Mouse (Mus musculus) liver, embryonic 14.5 days (tissue): Measurements from ENCODE around the gene Stx12. TPM values are rescaled to one million over a fixed set of nuclear protein-coding genes. Genes with fewer than 3 reads are reported as not detected.

ENCODE experiments used
- ATAC-seq: fragments of 200-750 bp; cut with Nextera tagmentation; 2 replicates; pipeline ENCODE4 v1.8.0; 2017; ENCODE audit warnings: moderate number of reproducible peaks, mild to moderate bottlenecking, moderate library complexity; ENCODE audit not compliant: insufficient read depth
- DNase-seq, 3 experiments: peaks; one replicate each; pipeline ENCODE4 v3.0.0-alpha.2; 2012 to 2013; ENCODE audit warnings: low read depth in 3 of 3, low spot score in 3 of 3
- H3K27ac ChIP-seq: fragments of 300-500 bp; sonication (generic); 2 replicates; pipeline ENCODE4 v1.5.1; 2014; ENCODE audit warnings: moderate library complexity, mild to moderate bottlenecking, control low read depth, inconsistent platforms
- H3K27me3 ChIP-seq: fragments of 300-500 bp; sonication (generic); 2 replicates; pipeline ENCODE4 v1.6.1; 2014; ENCODE audit warnings: mild to moderate bottlenecking, low read length, moderate library complexity; ENCODE audit not compliant: control insufficient read depth, insufficient read depth
- H3K36me3 ChIP-seq: fragments of 300-500 bp; sonication (generic); replicated peaks from 2 replicates; pipeline ENCODE4 v1.6.1; 2014; ENCODE audit warnings: low read depth; ENCODE audit not compliant: control insufficient read depth, insufficient read depth
- H3K4me1 ChIP-seq, 2 experiments: fragments of 200-500 bp in 1 of 2; fragments of 300-500 bp in 1 of 2; sonication (generic) in 1 of 2; replicated peaks; 2 replicates each; pipeline ENCODE4 v1.6.1; 2012 to 2014; ENCODE audit warnings: antibody characterized with exemption in 1 of 2, inconsistent platforms in 1 of 2, low read length in 1 of 2; ENCODE audit not compliant: control insufficient read depth in 2 of 2, insufficient read depth in 2 of 2
- H3K4me2 ChIP-seq: fragments of 300-500 bp; sonication (generic); 2 replicates; pipeline ENCODE4 v1.6.1; 2014; ENCODE audit warnings: low read depth, mild to moderate bottlenecking, control low read depth, moderate library complexity
- H3K4me3 ChIP-seq, 2 experiments: fragments of 200-500 bp in 1 of 2; fragments of 300-500 bp in 1 of 2; sonication (generic) in 1 of 2; 2 replicates each; pipeline ENCODE4 v1.5.1; 2012 to 2014; ENCODE audit warnings: low read depth in 2 of 2, low read length in 2 of 2, mild to moderate bottlenecking in 2 of 2, control low read depth in 1 of 2, inconsistent platforms in 1 of 2, moderate library complexity in 1 of 2; ENCODE audit not compliant: insufficient read depth in 1 of 2
- H3K9ac ChIP-seq: fragments of 300-500 bp; sonication (generic); replicated peaks from 2 replicates; pipeline ENCODE4 v1.6.1; 2014; ENCODE audit warnings: mild to moderate bottlenecking, control low read depth, moderate library complexity
- H3K9me3 ChIP-seq: fragments of 300-500 bp; sonication (generic); 2 replicates; pipeline ENCODE4 v1.6.1; 2016; ENCODE audit warnings: low read length, mixed read lengths; ENCODE audit not compliant: control insufficient read depth
- CTCF ChIP-seq: IDR thresholded peaks from 2 replicates; pipeline ENCODE4 v1.5.1; 2016; ENCODE audit warnings: antibody characterized with exemption, low read depth, control low read depth
- EP300 ChIP-seq: IDR thresholded peaks from 2 replicates; pipeline ENCODE4 v1.6.1; 2016; ENCODE audit warnings: antibody characterized with exemption, low read depth
- WGBS: fragments of 180-500 bp; shearing (Covaris S2); extraction: QIAGEN DNeasy Blood & Tissue Kit; methylation state at CpG from one replicate; pipeline ENCODE4 v1.1.7; 2014; ENCODE audit not compliant: insufficient replicate concordance; 5-methylcytosine and 5-hydroxymethylcytosine counted together
- polyA plus RNA-seq, 2 experiments: library from polyadenylated mRNA; depleted of rRNA in 1 of 2; stranded (reverse) in 1 of 2; unstranded in 1 of 2; fragments of >200 nt; fragmentation: Nextera tagmentation in 1 of 2; extraction: Ambion mirVana in 1 of 2; gene quantifications; 2 replicates each; pipeline versions ENCODE4 v1.2.1 to v1.2.3; 2012 to 2014

The Stx12 gene
- polyA plus RNA-seq, 2 experiments, result 12.9 to 16.9 TPM

GRCm38 (mm10) chr4:132818442-132818841 is 65.9 kb downstream of the Stx12 start:
- DNase-seq (no peak), ATAC-seq (no peak)
- Histone ChIP-seq H3K27me3 (no peaks in the 10 kb centered on the region), H3K9ac (no peak overlapping the region), H3K9me3 (no peaks in the 10 kb centered on the region), H3K4me2 (no peak overlapping the region), H3K27ac (no peak overlapping the region), H3K4me3 (no peak overlapping the region), H3K4me1 (no peaks in the 10 kb centered on the region), H3K36me3 (no peaks in the 10 kb centered on the region)
- TF ChIP-seq EP300, result no peak
- peak; percentile 41 for TF ChIP-seq CTCF
- 49% methylated on average over 2 of the region's 2 CpGs for WGBS

GRCm38 (mm10) chr4:132816855-132817254 is 67.5 kb downstream of the Stx12 start:
- Histone ChIP-seq H3K27me3 (no peaks in the 10 kb centered on the region), H3K4me2 (no peak overlapping the region), H3K9ac (no peak overlapping the region), H3K4me1 (no peaks in the 10 kb centered on the region), H3K9me3 (no peaks in the 10 kb centered on the region), H3K36me3 (no peaks in the 10 kb centered on the region), H3K4me3 (no peak overlapping the region), H3K27ac (no peak overlapping the region)
- TF ChIP-seq EP300, result no peak
- TF ChIP-seq CTCF, result no peak
- no peak for ATAC-seq
- 46% methylated on average over 2 of the region's 2 CpGs for WGBS
- DNase-seq, result no peak

DNA sequence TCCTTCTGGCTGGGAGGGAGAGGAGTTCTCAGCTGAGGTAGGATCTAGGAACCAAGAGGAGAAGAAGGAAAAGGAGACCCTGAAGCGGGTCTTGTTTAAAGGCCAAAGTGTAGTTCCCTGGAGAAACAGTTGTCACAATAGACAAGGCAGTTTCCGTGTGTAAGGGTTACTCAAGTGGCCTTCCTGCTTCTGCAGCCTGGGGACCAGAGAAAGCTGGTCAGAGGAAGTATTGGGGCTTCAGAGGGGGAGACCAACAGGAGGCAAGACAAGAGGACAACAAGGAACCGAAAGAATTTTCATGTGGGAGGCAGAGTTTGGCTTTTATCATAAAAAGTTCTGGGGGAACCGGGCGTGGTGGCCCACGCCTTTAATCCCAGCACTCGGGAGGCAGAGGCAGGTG is 67.9 kb downstream of the Stx12 start:
- Histone ChIP-seq H3K36me3 (no peaks in the 10 kb centered on the region), H3K27ac (no peak overlapping the region), H3K9ac (no peak overlapping the region), H3K4me2 (no peak overlapping the region), H3K4me1 (no peaks in the 10 kb centered on the region), H3K9me3 (no peaks in the 10 kb centered on the region), H3K27me3 (no peaks in the 10 kb centered on the region), H3K4me3 (no peak overlapping the region)
- TF ChIP-seq EP300 (no peak), CTCF (no peak)
- no peak for ATAC-seq
- 45% methylated on average over 7 of the region's 7 CpGs for whole genome bisulfite sequencing
- DNase-seq, result no peak

DNA sequence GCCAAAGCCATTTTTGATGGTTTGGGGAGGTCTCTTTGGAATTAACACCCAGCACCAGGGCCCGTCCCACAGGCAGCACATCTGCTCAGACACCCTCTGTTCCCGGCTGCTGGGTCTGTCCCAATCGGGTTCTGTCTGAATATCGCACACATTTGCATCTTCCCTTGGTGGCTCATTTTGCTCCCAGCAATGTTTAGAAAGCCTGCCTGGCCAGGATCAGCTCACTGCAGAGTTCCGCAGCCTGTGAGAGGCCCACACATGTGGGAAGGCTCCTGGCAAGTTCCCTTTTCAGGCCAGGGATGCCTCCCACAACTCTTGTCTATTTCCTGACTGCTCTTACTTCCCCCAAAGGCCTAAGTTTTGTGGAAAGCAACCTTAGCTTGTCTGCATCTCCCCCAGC is 74.7 kb downstream of the Stx12 start:
- TF ChIP-seq EP300 (no peak), CTCF (no peak)
- no peak overlapping the region for H3K9ac ChIP-seq
- ATAC-seq (no peak), DNase-seq (no peak)
- H3K27ac ChIP-seq, result no peak overlapping the region
- 47% methylated on average over 5 of the region's 5 CpGs for WGBS
- no peaks in the 10 kb centered on the region for H3K36me3 ChIP-seq
- H3K4me2 ChIP-seq, result no peak overlapping the region
- no peaks in the 10 kb centered on the region for H3K27me3 ChIP-seq
- H3K9me3 ChIP-seq, result no peaks in the 10 kb centered on the region
- H3K4me3 ChIP-seq, result no peak overlapping the region
- H3K4me1 ChIP-seq, result peaks cover 0 to 5% of the 10 kb centered on the region in 2 experiments; a peak in 2 of 4 replicates

DNA sequence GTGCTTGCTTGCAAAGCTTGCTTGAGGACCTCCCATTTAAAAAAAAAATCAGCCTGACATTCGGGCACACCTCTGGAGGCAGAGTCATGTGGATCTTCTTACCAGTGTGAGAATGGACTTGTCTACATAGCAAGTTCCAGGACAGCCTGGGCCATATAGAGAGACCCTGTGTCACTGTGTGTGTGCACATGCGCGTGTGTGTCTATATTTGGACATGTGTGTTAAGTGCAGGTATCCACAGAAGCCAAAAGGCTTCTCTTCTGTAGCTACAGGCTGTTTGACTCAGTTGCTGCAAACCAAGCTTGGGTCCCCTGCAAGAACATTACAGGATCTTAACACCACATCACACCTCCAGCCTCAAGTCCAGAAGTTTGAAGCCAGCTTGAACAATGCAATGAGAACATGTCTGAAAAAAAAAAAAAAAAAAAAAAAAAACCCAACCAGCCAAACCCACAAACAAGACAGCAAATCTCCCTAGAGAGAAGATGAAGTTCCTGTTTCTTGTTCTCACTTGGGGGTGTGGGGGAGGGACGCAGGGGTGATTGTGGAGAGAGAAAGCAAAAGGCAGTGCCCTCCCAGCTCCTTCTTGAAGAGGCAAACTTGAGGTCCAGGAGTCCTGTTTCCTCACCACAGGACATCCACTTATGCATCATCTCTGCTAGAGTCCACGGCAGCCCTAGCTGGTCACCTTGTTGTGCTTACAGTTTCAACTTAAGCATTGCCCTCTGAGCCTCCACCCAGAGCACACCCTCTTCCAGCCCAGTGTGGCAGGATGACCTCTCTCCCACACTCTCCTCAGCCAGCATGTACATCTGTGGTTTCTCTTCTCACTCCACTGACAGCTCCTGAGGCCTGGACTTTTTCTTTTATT is 76.3 kb downstream of the Stx12 start:
- H3K4me2 ChIP-seq, result no peak overlapping the region
- H3K27me3 ChIP-seq, result no peaks in the 10 kb centered on the region
- peaks cover 0 to 5% of the 10 kb centered on the region in 2 experiments; a peak in 2 of 4 replicates for H3K4me1 ChIP-seq
- DNase-seq (no peak), ATAC-seq (no peak)
- H3K27ac ChIP-seq, result no peak overlapping the region
- H3K9ac ChIP-seq, result no peak overlapping the region
- H3K9me3 ChIP-seq, result no peaks in the 10 kb centered on the region
- no peaks in the 10 kb centered on the region for H3K36me3 ChIP-seq
- no peak overlapping the region for H3K4me3 ChIP-seq
- WGBS, result 28% methylated on average over 5 of the region's 5 CpGs
- TF ChIP-seq EP300 (no peak), CTCF (no peak)
